Mouse (Mus musculus) embryonic fibroblast, embryonic 13.5 days (primary cell): Measurements from ENCODE around the gene Napsa.

Experiments
- CTCF ChIP-seq: IDR thresholded peaks from 2 replicates; pipeline ENCODE4 v1.5.1; 2011; ENCODE audit warnings: mild to moderate bottlenecking, control low read depth, low read length, moderate library complexity, borderline replicate concordance; ENCODE audit not compliant: insufficient read depth
- POLR2A ChIP-seq: IDR thresholded peaks from 2 replicates; pipeline ENCODE4 v1.6.1; 2011; ENCODE audit warnings: low read depth, mild to moderate bottlenecking, control low read depth, low read length, moderate library complexity

DNA sequence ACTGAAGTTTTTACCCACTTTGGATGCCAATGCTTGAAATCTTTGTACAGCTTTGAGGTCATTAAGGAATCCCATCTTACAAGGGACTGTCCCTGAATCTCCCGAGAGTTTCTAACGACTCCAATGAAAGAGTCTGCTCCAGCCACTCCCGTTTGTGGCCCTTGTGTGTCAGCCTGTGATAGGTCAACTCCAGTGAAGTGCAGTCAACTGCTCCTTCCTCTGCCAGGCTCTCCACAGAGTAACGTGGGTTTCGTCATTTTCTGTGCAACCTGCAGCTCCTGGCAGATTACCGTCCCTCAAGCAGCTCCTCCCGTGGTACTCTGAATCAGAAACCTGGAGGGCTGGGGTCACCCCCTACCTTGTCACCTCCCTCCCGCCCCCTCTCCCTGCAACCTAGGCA is 8.9 kb upstream of the Napsa start:
- TF ChIP-seq POLR2A (no peak), CTCF (no peak)
